Mouse (Mus musculus) heart, adult 8-10 months (tissue): ENCODE measurements around the gene Gm20388. TPM values are rescaled to one million over a fixed set of nuclear protein-coding genes. Genes with fewer than 3 reads are reported as not detected.

Source experiments
- DNase-seq: peaks from one replicate; pipeline ENCODE4 v3.0.0; 2022; ENCODE audit warnings: low spot score
- total RNA-seq, 4 experiments: library from RNA; stranded (reverse); gene quantifications; 2 replicates each; pipeline ENCODE4 v1.2.4; 2022

The Gm20388 gene
- total RNA-seq, 4 experiments from 2014 or later = 4.2 to 6.7 TPM; not detected in 2

DNA sequence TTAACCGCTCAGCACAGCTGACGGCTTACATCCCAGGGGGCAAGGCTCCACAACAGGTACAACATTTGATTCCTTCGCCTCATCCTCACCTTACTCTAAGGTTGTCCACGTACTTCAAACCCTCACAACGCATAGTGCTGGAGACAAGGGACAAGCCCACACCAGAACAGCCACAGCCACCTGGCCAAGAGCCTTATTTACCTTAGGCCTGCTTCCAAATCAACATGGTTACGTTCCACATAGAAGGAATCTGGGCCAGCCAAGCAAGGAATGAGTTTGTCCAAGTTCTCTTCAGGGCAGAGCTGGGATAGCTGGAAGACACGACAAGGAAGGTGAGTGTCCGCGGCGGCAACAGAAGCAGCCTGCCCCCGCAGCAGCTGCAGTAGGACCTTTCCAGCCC is 1699.3 kb downstream of the Gm20388 start:
- DNase-seq = no peak

DNA sequence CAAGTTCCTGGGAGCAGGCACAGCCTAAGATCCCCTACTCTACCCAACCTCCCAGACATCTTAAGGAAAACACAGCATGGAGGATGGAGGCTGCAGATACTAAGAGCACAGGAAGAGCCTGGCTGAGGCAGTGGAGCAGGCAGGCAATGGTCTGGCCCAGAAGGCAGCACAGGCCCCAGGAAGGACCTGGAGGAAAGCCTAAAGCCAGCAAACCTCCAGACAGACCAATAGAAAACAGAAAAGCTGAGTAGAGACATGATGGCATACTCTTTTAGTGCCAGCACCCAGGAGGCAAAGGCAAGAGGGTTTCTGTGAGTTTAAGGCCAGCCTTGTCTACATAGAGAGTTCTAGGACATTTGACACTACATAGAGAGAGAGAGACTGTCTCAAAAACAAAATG is 1702.8 kb downstream of the Gm20388 start:
- no peak for DNase-seq

- peak; percentile 90 for DNase-seq
These were observed 1708.9 kb downstream of the Gm20388 start for GRCm38 (mm10) chr8:121619401-121619995.

DNA sequence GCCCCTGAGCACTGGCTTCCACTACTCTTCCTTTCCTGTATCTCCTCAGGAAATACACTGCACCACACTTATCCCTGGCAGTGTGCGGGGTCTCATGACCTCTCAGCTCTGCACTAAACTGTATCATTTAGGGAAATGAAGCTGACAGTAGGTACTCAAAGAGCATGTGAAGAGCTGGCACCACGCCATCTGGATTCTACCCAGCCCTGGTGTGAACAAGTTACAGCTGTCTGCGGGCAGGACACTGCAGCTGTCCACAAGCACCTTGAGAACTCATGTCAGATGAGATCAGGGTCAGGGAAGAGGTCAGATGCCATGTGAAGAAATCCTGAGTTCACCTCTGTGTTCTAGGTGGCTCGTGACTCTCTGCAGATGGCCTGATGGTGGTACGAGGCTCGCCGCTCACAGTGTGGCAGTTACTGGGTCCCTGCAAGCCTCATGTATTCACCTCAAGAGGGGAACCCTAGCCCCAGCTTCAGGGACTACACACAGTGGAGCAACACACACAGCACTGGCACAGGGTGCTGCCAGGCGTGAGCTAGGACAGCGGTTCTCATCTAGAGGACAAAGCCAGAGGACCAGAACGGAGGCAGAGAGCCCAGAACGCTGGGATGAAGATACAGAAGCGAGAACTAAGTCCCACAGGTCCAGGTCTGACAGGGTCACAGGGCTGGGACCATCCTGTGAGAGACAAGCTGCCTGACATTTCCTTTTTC is 1710.3 kb downstream of the Gm20388 start:
- no peak for DNase-seq

DNA sequence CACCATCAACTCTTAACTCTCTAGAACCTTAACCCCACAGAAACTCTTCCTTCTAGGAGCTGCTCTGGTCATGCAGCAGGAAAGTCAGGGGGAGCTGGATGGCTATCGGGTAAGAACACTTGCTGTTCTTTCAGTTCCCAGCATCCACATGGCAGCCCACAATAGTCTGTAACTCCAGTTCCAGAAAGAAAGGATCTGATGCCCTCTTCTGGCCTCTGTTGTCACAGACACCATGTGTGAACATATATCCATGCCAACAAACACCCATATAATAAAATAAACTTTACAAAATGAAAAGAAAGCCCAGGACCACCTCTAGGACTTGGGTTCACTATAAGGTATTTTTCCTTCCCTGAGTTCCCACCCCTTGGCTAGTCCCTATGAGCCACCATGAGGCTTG is 1711.2 kb downstream of the Gm20388 start:
- DNase-seq = no peak

DNA sequence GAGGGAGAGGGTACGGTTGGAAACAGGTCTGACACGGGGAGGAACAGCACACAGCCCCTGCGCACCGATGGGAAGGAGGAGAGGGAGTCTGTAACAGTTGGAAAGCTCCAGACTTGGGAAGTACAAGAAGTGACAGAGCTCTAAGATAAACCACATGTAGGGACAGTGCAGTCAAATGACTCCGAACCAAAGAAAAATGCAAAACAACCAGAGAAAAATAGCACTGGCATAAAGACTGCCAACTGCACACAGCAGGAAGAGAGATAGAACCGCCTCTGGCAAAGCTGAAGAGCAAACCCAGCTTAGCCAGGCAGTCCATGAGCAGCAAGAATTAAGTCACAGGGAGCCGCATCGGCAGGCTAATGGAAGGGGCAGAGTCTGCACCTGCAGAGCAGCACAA is 1712.4 kb downstream of the Gm20388 start:
- DNase-seq = no peak

DNA sequence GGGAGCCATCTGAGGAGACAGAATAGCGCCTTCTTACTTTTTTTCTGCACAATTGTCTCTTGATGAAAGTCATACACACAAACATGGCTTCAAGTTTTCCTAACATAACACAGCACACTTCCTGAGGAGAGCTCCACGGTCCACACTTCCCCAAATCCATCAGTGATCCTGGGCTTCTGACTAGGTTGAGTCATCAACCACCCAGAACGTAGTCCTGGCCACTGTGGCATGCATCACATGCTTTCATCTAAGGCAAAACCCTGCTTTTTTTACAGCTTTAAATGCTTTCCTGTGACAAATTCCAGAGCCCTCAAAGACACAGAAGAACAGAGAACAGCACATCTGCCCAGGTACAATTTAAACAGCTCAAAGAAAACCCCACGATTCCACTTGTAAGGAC is 1718.0 kb downstream of the Gm20388 start:
- DNase-seq = no peak

DNA sequence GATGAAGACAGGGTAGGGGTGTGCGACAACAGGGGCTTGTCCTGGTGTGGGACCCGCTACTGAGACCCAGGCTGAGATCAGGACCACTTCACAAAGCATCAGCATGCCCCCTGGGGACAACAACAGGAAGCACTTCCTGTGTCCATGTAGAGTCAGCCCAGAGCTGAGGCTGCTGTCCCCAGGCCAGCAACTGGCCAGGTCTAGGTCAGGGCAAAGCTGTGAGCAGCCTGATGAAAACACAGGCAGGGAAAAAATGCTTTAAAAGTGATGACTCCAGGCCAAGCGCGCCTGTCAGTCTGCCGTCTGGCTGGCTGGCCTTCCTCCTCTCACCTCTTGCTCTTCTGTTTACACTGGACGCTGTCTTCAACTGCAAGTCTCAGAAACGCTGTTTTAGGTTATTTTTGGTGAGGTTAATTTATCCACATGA is 1721.0 kb downstream of the Gm20388 start:
- DNase-seq = peak; percentile 64

DNA sequence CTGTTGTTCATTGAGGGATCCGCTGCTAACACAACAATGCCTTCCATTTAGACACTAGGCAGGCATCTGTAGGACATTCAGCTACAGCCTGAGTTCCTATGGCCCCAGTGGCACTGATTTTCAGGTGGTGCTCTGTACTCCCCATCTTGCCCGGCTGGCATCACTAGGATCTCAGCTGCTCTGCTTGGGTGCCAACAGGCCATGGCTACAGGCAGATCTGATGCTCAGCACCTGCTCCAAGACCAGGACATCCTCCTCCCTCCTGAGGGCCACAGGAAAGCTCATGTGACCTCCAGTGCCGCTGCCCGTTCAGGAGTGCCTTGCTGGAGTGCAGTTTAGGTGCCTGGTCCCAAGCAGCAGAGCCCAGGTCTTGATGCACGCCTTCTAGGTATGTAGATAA is 1721.8 kb downstream of the Gm20388 start:
- DNase-seq = no peak

DNA sequence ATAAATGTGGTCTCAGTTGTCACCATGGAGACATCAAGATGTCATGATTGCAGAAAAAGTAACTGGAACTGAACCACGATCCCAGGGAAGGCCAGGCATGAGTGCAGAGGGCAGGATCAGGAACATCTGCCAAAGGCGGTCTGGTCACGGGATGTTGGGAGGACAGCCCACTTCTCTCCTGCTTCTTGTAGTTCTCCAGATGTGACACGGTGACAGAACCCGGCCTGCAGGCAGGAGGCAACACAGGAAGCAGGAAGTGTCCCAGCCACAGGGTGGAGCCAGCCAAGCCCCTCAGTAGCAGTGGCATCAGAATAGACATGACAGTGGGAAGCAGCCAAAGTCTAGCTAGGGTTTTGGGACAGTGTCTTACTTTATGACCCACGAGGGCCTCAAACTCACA is 1724.9 kb downstream of the Gm20388 start:
- DNase-seq = peak; percentile 68

GRCm38 (mm10) chr8:121636180-121636579 is 1725.5 kb downstream of the Gm20388 start:
- DNase-seq = no peak

GRCm38 (mm10) chr8:121642804-121643203 is 1732.2 kb downstream of the Gm20388 start:
- DNase-seq = no peak

DNA sequence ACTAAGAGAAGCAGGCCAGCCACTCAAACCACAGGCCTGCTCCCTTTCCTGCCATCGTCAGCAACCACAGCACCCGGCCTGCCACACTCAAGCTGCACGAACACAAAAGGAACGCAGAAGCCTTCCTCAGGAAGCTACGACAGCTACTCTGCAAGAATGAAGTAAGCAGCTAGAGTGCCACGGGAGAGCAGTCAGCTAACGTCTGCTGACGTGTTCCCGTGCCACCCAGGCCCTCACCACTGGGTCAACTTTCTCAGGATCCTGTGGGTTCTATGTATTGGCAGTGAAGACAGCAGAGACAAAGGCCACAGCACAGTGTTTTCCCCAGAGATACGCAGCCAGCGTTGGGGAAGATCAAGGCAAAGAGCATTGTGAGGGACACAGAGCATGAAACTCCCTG is 1732.7 kb downstream of the Gm20388 start:
- DNase-seq = no peak

DNA sequence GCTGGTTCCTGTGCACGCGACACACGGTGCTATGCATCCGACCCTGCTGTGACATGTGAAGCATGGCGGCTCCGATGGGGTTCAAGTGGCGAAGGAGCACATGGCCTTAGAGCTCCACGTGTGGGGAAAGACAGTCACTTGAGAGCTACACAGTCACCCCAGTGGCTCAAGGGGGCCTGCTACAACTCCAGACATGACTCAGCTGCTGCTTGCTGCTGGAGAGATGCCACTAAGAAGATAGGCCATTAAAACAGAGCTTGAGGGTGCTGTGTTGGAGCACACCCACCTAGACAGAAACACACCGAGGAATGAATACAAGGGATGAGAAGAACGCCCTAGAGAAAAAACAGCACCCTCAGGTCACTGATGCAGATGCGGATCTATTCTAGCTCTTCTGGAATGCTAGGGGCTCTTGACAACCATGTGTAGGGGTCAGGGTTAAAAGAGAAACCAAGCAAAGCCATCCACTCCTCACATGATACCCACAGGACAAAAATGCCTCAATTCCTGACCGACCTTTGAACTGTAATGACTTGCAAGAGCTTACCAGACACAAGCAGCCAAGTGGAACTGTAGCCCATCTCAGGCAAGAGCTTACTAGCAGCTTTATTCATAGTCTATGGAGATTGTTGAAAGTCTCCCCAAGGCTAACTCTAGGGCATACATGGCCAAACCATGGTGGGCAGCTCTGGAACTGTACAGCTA is 1737.0 kb downstream of the Gm20388 start:
- no peak for DNase-seq

- no peak for DNase-seq
These were observed 1737.8 kb downstream of the Gm20388 start for GRCm38 (mm10) chr8:121648451-121648850.

GRCm38 (mm10) chr8:121649423-121649822 is 1738.8 kb downstream of the Gm20388 start:
- DNase-seq = no peak

DNA sequence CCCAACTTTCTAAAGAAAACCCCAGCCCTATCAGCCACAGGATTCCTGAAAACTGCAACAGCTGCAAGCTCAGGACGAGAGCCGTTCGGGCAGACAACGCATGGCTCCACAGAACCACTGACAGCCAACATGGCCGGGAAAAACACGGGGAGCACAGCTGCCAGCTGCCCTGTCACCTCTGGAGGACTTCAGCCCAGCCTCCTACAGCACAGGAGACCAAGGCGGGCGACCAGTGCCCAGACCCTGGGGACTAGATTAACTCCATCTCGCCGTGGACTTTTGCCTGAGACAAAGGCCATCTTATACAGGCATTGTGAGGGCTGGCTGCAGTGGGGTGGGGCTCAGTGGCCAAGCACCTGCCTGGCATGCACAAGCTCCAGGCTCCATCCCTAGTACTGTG is 1739.3 kb downstream of the Gm20388 start:
- DNase-seq = no peak

DNA sequence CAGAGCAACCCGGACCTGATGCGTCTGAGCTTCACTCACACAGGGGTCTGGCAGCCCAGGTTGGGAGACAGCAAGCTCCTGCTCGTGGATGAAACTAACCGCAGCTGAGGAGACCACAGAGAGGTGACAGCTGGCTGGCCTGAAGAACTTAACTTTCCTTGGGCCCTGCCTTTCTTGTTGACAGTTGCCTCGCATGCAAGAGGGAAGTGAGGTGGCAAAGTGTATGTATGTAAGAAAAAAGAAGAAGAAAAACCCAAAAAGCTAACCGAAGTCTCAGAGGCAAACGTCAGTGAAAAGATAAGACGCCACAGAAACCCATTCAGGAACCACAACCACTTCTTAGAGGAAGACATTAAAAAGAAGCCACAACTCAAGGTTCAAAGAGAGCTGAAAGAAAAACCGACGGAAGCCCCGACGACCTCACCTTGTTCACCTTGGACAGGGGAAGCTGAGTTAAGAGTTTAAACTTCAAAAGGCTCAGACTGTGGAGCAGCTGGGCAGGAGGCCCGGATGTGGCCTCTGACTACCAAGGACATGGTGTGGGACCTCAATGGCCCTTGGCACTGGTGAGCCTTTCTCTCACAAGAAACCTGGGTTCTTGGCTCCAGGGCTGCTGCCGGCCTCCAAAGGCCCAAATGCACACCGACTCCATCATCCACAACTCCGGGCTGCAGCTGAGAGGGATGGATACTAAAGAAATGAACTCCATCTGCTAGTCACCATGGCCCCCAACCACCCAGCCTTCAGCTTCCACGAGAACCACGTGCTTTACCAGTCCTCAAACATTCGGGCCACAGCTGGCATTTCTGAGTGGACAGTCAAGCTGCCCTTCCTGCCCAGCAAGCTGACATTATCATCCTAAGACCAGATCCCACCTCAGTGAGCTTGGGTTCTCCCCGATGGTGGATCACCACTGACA is 1740.0 kb downstream of the Gm20388 start:
- no peak for DNase-seq

DNA sequence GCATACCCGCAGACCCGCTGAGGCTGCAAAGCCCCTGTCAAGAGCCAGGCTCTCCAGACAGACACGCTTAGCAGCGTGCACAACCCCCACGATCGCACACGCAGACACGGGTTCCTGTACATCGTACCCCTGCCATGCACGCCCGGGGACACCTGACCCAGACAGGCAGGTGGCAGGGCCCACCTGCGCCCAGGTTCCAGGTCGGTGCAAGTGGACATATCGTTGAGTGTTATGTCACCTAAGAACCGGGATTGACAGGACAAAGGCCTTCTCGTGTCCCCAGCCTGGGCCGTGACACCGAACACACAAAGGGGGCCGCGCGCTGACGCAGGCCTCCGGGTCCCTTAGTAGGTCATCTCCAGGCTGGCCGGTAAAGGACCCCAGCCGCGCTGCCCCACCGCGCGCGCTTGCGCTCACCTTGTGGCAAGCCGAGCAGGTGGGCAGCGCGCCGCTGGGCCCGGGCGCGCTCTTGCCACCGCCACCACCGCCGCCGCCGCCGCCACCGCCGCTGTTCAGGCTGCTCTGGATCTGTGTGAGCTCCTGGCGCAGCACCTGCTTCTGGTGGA is 1740.8 kb downstream of the Gm20388 start:
- no peak for DNase-seq

DNA sequence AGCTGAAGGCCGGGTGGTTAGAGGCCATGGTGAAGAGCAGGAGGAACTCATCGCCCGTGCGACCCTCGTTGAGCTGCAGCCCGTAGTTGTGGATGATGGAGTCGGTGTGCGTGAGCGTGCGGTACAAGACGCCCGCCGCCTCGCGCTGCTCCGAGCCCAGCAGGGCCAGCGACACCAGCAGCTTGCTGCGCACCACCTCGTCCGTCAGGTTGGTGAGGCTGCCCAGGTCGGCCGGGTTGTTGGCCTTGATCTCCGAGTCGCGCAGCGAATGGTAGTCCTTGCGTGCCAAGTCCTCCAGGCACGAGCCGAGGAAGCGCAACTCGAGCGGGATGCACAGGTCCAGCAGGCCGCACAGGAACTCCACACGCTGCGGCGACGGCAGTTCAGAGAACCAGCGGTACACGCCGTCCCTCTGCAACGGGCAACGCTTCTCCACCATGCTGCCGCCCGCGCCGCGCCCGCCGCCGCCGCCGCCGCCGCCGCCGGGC is 1741.3 kb downstream of the Gm20388 start:
- DNase-seq = no peak

DNA sequence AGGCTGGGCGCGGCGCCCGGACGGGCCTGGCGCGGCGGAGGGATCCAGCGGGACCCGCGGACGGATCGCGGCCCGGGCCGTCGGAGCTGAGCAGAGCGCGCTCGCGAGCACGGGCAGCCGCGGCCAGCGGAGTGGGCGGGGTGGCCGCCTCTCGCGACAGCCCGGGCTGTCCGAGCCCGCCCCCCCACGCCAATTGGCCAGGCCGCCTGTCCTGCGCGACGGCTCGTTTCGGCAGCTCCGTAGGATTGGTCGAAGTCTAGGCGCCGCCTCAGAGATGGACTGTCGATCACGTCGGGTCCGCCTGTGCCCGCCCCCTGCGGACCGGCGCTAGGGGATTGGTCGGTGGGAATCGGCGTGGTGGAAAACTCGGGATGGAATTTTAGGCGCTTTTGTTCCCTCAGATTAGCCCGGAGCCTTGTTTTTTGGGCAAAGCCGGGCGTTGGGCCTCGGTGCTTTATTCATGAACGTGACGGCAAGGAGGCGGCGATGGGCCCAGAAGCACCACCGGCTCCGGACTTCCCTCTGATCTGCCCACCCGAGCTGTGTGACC is 1742.2 kb downstream of the Gm20388 start, which contains the start of gene Zcchc14:
Zcchc14 (minus strand) TSS at position 128 of the 550 bp plus-strand sequence.
- peak; percentile 98 for DNase-seq
